Mouse (Mus musculus) brain, embryonic 18.5 days (tissue): ENCODE results near the gene Sh2d3c.
A peak's percentile ranks its signal among the peaks of the same experiment; 100 is the strongest.

ENCODE experiments used
- DNase-seq: peaks from one replicate; pipeline ENCODE4 v3.0.0-alpha.2; 2012; ENCODE audit warnings: low read depth, low spot score

Gene Sh2d3c

DNA sequence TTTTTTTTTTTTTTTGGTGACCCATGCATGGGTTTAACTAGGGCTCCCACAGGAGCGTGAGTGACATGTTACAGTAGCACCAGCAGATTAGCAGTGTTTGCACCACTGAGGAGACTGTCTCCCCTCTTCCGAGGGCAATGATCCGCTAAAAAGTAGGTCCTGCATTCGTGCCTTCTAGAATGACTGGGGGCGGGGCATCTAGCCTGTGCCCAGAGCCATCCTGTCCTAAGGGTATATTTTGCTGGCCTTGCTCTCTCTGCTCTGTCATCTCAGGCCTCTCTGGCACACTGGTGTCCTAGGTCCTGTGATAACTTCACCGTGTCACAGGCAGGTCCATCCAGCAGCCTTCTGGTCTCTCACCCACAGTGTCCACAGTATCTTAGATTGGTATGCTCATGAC lies 21.2 kb upstream of the Sh2d3c start:
- DNase-seq = no peak

GRCm38 (mm10) chr2:32700966-32701743 lies 19.7 kb upstream of the Sh2d3c start:
- DNase-seq = no peak

DNA sequence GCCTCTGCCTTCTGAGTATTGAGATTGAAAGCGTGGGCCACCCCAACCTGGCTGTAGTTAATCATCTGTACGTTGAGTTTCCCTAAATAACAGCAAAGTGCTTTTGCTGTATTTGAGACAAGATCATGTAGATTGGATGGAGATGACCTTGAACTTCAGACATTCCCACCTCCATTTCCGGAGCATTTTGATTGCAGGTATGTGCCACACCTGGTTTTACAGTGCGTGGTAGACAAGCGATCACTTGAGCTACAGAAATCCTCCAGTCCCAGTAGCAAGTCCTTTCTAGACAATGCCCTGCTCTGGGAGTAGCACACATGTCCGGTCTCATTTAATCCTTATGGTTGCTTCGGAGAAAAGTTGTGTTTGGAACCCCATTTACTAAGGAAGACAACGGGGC lies 17.8 kb upstream of the Sh2d3c start:
- no peak for DNase-seq

- DNase-seq = no peak
Measured at GRCm38 (mm10) chr2:32704021-32704421, 16.8 kb upstream of the Sh2d3c start, which contains the start of gene Fpgs. Fpgs (minus strand) TSS chr2:32704145.

GRCm38 (mm10) chr2:32705018-32705417 lies 15.8 kb upstream of the Sh2d3c start:
- no peak for DNase-seq

DNA sequence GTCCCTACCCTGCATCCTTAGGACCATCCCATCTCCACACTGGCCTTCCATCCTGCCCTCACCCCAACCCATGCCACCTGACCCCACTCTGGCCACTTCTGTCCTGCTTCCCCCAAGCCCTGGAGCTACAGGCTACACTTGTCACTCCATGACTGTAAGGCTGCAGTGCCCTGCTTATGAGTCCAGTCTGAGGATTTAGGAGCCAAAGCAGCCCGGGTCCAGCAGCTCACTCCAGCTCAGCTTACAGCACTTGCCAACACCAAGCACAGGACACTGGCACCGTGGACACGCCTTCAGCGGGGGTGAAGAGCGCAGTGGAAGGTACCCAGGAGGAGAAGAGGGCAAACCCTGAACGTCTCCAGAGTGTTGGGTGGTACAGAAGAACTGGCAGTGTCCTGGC lies 13.9 kb upstream of the Sh2d3c start:
- no peak for DNase-seq

DNA sequence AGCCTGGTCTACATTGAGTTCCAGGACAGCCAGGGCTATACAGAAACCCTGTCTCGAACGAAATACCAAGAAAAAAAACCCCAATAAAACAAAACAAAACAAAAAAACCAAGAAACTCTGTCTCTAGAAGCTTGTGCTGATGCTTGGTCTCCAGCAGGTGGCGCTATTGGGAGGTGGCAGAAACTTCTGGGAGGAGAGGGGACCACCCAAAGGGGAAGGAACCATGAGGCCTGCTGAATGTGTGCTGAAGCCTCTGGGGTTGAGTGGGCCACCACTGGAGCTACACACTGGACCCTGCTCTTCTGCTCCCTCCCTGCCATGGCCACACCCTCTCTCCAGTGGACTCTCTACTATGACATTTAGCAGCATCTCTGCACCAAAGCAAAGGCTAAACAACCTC lies 12.2 kb upstream of the Sh2d3c start:
- no peak for DNase-seq

DNA sequence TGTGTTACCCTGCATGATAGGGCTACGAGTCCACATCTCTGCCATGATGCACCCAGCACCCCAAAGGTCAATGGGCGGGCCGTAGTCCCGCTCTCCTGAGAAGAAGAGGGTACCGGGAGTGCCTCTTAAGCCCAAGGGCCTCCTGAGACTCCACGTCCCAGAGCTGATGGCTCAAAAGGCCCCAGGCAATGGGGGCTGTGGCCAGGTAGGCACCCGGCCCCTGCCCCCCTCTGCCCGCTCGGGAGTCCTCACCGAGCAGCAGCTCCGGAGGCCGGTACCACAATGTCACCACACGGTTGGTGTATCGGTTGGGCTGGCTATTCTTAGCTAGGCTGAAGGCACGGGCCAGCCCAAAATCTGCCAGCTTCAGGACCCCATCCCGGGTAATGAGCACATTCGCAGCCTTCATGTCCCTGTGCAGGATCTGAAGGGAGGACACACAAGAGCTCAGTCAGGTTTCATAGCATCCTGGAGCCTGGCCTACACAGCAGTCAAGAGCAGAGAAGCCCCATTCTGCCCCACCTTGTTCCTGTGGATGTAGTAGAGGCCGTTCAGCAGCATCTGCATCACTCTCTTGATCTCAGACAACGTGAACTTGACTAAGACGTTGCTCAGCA lies 11.2 kb upstream of the Sh2d3c start:
- DNase-seq = no peak

DNA sequence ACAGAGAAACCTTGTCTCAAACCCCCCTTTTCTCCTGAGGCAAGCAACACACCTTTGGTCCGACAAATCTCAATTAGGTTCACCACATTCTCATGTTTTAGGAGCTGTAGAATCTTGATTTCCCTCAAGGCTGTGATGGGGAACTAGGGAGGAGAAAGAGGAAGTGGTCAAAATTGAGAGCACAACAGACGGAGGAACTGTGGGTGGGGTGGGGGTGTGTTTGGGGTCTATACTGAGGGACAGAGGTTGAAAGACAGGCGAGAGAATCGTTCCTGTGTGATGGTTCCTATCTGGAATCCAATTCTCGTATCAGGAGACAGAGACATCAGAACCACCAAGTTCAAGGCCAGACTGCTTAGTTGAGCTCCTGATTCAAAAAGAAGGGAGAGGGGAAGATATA lies 10.4 kb upstream of the Sh2d3c start:
- DNase-seq = no peak

DNA sequence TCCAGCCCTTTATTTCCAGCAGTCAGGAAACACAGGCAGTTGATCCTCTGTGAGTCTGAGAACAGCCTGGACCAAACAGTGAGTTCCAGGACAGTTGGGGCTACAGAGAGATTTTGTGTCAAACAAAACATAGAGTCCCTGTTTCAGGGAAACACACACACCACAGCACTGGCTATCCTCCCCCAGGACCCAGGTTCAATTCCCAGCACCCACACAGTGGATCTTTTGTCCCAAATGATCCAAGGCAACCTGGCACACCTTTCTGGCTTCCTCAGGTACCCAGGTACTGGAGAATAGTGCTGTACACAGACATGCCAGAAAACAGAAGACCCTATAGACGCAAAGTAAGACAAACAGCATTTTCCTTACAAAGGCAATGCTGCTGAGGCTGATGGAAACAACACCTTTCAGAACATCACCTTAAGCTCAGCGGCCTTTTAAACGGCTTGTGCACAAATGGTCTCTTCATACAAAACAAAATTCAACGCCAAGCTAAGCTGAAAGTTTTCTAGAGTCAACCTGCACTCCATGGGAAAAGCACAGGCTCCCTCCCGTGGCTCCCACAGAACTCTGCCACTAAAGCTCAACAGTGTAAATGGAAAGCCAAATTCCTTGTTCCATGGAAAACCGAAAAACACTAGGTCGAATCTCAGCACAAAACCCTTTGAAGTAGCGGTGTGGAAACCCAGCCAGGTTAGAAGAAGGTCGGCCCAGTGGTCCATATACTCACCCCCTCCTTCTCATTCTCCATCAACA lies 9.4 kb upstream of the Sh2d3c start:
- DNase-seq = no peak

DNA sequence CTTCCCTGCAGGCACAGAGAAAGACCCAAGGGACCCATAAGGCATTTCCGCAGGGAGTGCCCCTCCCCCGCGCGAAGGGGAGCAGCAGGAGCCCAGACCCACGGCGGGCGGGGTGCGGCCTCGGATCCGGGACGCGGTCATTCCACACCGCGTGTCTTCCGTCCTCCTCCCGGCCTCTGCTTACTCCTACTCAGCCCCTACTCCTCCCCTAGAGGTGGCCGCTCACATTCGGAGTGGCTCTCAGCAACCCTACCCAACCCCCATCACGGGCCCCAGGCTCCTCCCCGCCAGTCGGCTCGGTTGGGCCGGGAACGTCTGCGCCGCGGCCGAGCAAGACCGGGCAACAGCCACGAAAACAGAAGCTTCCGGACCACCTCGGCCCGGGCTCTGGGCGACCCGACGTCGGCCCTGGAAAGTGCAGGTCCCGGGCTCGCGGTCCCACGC lies 8.7 kb upstream of the Sh2d3c start:
- DNase-seq = no peak

GRCm38 (mm10) chr2:32712586-32712933 lies 8.3 kb upstream of the Sh2d3c start:
- peak; percentile 80 for DNase-seq

GRCm38 (mm10) chr2:32712934-32713817 lies 7.7 kb upstream of the Sh2d3c start, which contains the start of gene Cdk9:
Cdk9 (minus strand) TSS chr2:32713076.
- peak; percentile 84 for DNase-seq

DNA sequence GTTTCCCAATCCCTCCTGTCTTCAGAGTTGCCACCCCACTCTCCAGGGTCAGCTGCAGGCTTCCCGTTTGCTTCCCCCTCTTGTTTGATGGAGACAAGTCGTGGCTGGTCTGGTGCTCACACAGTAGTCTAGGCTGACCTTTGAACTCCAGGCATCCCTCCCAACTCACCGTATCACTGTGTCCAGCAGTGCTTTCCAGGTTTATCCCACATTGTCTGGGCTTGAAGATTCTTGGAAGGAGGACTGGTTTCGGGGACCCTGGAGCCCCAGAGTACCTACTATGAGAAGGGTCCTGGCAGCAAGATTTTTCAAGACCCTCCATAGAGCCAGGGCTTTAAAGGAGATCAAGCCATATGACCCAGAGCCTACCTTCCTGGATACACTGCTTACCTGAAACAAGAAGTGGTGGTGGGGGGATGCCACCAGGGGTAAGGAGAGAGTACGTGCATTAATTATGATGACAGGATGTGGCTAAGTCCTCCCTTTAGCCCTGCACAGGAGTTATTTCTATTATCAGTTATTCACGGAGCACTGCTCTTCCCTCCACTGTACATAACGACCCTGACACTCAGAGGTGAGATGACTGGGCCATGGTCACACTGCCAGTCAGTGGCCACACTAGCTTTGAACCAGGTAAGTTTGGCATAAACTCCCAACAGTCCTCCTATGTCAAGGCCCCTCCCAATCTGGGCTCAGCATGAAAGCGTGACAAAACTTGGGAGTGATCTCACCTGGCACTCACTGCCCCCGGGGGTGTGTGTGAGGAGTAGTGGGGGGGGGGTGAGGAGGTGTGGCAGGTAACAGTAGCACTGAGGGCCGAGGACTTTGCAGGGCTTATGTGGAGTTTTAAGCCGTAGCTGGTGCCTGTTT lies 6.5 kb upstream of the Sh2d3c start:
- no peak for DNase-seq

DNA sequence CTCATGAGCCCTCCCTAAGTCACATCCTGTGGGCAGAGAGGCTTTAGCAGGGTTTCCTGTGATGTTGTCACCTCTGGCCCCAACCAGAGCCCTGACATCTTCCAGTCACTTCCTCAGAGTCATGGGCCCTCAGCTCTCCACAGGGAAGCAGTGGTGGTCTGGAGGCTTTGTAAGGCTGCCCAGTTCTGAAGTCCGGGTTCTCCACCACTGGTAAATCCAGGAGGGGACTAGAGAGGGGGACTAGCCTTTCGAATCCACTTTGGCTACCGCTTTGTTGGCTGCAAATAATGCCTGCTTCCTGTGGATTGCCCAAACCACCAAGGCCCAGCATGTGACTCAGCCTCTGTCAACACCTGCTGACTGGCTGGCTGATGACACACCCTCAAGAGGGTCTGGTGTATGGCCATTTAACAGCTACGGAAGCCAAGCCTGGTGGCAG lies 5.8 kb upstream of the Sh2d3c start:
- DNase-seq = no peak

- DNase-seq = no peak
Measured at GRCm38 (mm10) chr2:32718761-32719160, 2.1 kb upstream of the Sh2d3c start.

DNA sequence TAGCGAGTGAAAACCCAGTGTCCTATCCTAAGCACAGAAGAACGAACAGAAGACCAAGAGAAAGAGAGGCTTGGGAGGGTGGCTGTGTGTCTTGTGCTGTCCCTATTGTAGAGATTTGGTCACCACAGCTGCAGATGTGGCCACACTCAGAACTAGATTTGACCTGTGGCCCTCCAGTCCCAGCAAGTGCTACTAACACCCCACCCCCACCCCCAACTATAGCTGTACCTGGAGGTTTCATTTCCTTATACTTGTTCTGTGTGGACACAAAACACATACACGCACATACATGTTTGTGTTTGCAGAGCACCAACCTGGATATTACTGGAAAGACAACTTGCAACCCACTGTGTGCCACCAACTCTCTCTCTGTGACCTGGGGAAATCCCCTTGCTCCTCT lies 802 bp upstream of the Sh2d3c start:
- no peak for DNase-seq

DNA sequence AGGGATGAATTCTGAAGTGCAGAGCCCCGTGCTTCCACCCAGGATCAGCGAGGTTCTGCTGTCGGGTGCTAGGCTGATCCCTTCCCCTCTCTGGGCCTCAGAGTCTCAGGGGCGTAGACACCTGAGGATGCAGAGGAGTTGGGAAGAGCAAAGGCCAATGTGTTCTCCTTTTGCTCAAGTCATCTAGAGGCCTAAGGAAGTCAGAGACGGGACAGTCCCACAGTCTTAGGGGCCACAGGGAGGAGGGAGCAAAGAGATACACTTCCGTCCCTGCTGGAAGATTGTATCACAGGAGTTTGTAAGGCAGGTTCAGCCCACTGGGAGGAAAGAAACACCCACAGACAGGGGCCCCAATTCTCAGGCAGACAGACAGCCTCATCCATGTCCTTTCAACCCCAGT lies 1.2 kb downstream of the Sh2d3c start:
- DNase-seq = no peak

DNA sequence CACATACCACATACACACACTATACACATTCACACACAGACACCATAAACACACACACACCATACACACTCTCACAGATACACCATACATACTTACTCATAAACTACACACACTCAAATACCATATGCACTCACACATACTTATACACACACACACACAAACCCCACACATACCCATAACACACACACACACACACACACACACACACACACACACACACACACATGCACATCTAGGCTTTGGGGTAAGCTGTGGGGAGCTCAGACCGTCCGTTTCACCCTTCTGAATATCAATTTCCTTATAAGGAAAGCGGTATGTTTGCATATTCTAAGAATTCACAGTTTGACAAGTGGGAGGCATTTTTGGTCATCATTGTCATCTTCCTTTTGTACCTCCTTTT lies 1.7 kb downstream of the Sh2d3c start:
- no peak for DNase-seq

GRCm38 (mm10) chr2:32724149-32724548 lies 3.3 kb downstream of the Sh2d3c start:
- no peak for DNase-seq
